ENCODE assay signal across 25 mouse cellular contexts in genomic region chr6:73047259-73047658, GRCm38 (mm10).
DNase-seq lines count a peak whose midpoint lies in the region; ATAC-seq and TF ChIP-seq lines count a peak whose summit lies in the region.
"Had no signal": no experiment of that assay in that cellular context is flagged by ENCODE, and none has a peak within 500 bp of the region (broad histone marks: within the 10 kb centered on the region; RNA-seq: fewer than 3 reads in every experiment).

No protein-coding gene starts in this region.

- H3K4me1 ChIP-seq in intestine, embryonic 15.5 days (replicated peaks) = no peaks in the 10 kb centered on the region
- no peaks in the 10 kb centered on the region for H3K4me1 ChIP-seq in intestine, postnatal 0 days (replicated peaks; ENCODE audit: control insufficient read depth, insufficient read depth, low read length)
- H3K4me1 ChIP-seq in forebrain, embryonic 11.5 days (replicated peaks; ENCODE audit: control insufficient read depth, insufficient read depth, low read length) = no peaks in the 10 kb centered on the region
- H3K4me1 ChIP-seq: embryonic facial prominence, embryonic 15.5 days; heart, embryonic 15.5 days had no signal

- DNase-seq in kidney, adult 8-10 months = peak; percentile 27 to 28
- DNase-seq in kidney, postnatal 10 days = peak; percentile 16
- DNase-seq in kidney, postnatal 4 days = peak; percentile 8 to 27
- DNase-seq in spleen, postnatal 36 days (ENCODE audit: low spot score in 2 of 2) = no peak
- DNase-seq in forebrain, embryonic 11.5 days (ENCODE audit: low spot score) = no peak
- DNase-seq: adrenal gland, postnatal 10 days; B cell, adult 2 months; cerebellum, adult 11-12 months; cerebellum, postnatal 10 days; embryo, embryonic 11 days; gastrocnemius, postnatal 14 days; heart, adult 2 months; heart, postnatal 14 days had no signal

- peak; percentile 69 for ATAC-seq in intestine, embryonic 15.5 days
- ATAC-seq in intestine, postnatal 0 days = no peak
- no peak for ATAC-seq in monocyte, adult 5-6 weeks (replicated peaks; ENCODE audit: insufficient number of reproducible peaks, low FRiP score, low TSS enrichment, poor library complexity, severe bottlenecking)
- no peak for ATAC-seq in forebrain, embryonic 11.5 days (replicated peaks; ENCODE audit: low FRiP score)
- ATAC-seq: CD4-positive, CD25-positive, alpha-beta regulatory T cell, adult 4 months; forebrain, embryonic 16.5 days had no signal

- H3K27ac ChIP-seq in intestine, embryonic 15.5 days = no peak overlapping the region
- H3K27ac ChIP-seq in intestine, postnatal 0 days (ENCODE audit: low read depth, low read length) = no peak overlapping the region
- no peak overlapping the region for H3K27ac ChIP-seq in forebrain, embryonic 11.5 days (ENCODE audit: low read depth, low read length)
- H3K27ac ChIP-seq: embryonic facial prominence, embryonic 15.5 days; forebrain, embryonic 10.5 days; heart, adult 2 months; heart, embryonic 15.5 days; hindbrain, embryonic 14.5 days had no signal

- H3K4me3 ChIP-seq in intestine, embryonic 15.5 days (replicated peaks) = no peak overlapping the region
- H3K4me3 ChIP-seq in intestine, postnatal 0 days (ENCODE audit: low read depth, low read length) = no peak overlapping the region
- no peak overlapping the region for H3K4me3 ChIP-seq in forebrain, embryonic 11.5 days (ENCODE audit: low read depth, low read length)
- H3K4me3 ChIP-seq: embryonic facial prominence, embryonic 15.5 days; erythroblast, embryonic 14.5 days; forebrain, embryonic 10.5 days; heart, adult 2 months; heart, embryonic 15.5 days had no signal

- no peaks in the 10 kb centered on the region for H3K9me3 ChIP-seq in intestine, embryonic 15.5 days
- H3K9me3 ChIP-seq in intestine, postnatal 0 days (ENCODE audit: control insufficient read depth) = no peaks in the 10 kb centered on the region
- no peaks in the 10 kb centered on the region for H3K9me3 ChIP-seq in forebrain, embryonic 11.5 days (ENCODE audit: control insufficient read depth, low read length)
- H3K9me3 ChIP-seq: embryonic facial prominence, embryonic 15.5 days; forebrain, embryonic 10.5 days; G1E; heart, embryonic 15.5 days had no signal

- no peaks in the 10 kb centered on the region for H3K27me3 ChIP-seq in intestine, embryonic 15.5 days (replicated peaks)
- no peaks in the 10 kb centered on the region for H3K27me3 ChIP-seq in intestine, postnatal 0 days (replicated peaks; ENCODE audit: control insufficient read depth, insufficient read depth, low read length)
- H3K27me3 ChIP-seq in forebrain, embryonic 11.5 days (ENCODE audit: control insufficient read depth, insufficient read depth, low read length) = no peaks in the 10 kb centered on the region
- H3K27me3 ChIP-seq: embryonic facial prominence, embryonic 15.5 days; heart, embryonic 15.5 days had no signal

- no peak for TF ChIP-seq CTCF in intestine, postnatal 0 days (IDR thresholded peaks at IDR 0.05; ENCODE audit: low read depth)

- no peaks in the 10 kb centered on the region for H3K36me3 ChIP-seq in intestine, embryonic 15.5 days
- no peaks in the 10 kb centered on the region for H3K36me3 ChIP-seq in intestine, postnatal 0 days (ENCODE audit: control insufficient read depth, insufficient read depth)
- H3K36me3 ChIP-seq in forebrain, embryonic 11.5 days (ENCODE audit: control insufficient read depth, insufficient read depth, low read length) = no peaks in the 10 kb centered on the region
- H3K36me3 ChIP-seq: embryonic facial prominence, embryonic 15.5 days; forebrain, embryonic 10.5 days; G1E; heart, embryonic 15.5 days had no signal

- WGBS in intestine, embryonic 15.5 days = 66% methylated on average over 7 of the region's 7 CpGs
- WGBS in intestine, postnatal 0 days = 57% methylated on average over 7 of the region's 7 CpGs
- 86% methylated on average over 7 of the region's 7 CpGs for WGBS in forebrain, embryonic 11.5 days

- no peak overlapping the region for H3K9ac ChIP-seq in intestine, embryonic 15.5 days
- H3K9ac ChIP-seq in intestine, postnatal 0 days (ENCODE audit: low read depth, low read length) = no peak overlapping the region
- no peak overlapping the region for H3K9ac ChIP-seq in forebrain, embryonic 11.5 days (ENCODE audit: low read length)
- H3K9ac ChIP-seq: embryonic facial prominence, embryonic 15.5 days; heart, embryonic 15.5 days; hindbrain, embryonic 14.5 days had no signal

- H3K4me2 ChIP-seq in intestine, embryonic 15.5 days (replicated peaks) = no peak overlapping the region
- no peak overlapping the region for H3K4me2 ChIP-seq in intestine, postnatal 0 days (replicated peaks; ENCODE audit: low read depth)
- H3K4me2 ChIP-seq in forebrain, embryonic 11.5 days (ENCODE audit: low read depth, low read length, severe bottlenecking) = no peak overlapping the region
- H3K4me2 ChIP-seq: embryonic facial prominence, embryonic 15.5 days; heart, embryonic 11.5 days; heart, embryonic 15.5 days; hindbrain, embryonic 14.5 days had no signal

Comparison
In these comparisons a context has a peak if more than half of its experiments do, and no peak if none do; other contexts are left out.
1. DNase-seq: peak in kidney, adult 8-10 months (2 of 2), kidney, postnatal 10 days (single experiment) and kidney, postnatal 4 days (2 of 2); none in spleen, postnatal 36 days (0 of 2) and forebrain, embryonic 11.5 days (single experiment).